Mouse (Mus musculus): ENCODE results near the gene Trim66. TPM values are rescaled to one million over a fixed set of nuclear protein-coding genes. Genes with fewer than 3 reads are reported as not detected.

The Trim66 gene
- polyA plus RNA-seq, 1 experiment from 2014 or later, result not detected

DNA sequence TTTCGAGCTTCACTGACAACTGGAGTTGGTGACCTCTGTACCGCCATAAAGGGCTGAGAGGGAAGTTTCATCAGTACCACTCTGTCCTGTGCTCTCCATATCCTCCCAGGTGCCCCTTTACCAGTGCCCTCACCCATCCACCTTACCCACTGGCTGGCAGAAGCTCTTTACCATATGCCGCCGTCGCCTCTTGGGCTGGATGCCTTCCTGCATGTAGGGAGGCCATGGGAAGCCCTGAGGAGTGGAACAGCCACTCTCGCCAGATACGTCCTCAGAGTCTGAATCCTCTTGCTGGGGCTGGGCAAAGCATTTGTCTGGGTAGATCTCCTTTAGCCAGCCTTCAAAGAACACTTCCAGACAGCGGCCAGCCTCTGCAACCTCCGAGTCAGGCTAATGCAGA, 53.1 kb downstream of the Trim66 start:
- no peak for ATAC-seq (ENCODE audit: insufficient number of reproducible peaks, low FRiP score)
- Histone ChIP-seq H3K4me3 (no peak overlapping the region), H3K9ac (no peak overlapping the region), H3K36me3 (no peaks in the 10 kb centered on the region), H3K27me3 (replicated peaks) (no peaks in the 10 kb centered on the region), H3K4me1 (replicated peaks) (0 out of 2 replicates have a peak, but pooled peaks cover 3% of the 10 kb centered on the region), H3K27ac (ENCODE audit: poor library complexity, severe bottlenecking) (no peak overlapping the region), H3K4me2 (no peak overlapping the region), H3K9me3 (replicated peaks) (no peaks in the 10 kb centered on the region)
- 82% methylated on average over 9 of the region's 9 CpGs for WGBS

DNA sequence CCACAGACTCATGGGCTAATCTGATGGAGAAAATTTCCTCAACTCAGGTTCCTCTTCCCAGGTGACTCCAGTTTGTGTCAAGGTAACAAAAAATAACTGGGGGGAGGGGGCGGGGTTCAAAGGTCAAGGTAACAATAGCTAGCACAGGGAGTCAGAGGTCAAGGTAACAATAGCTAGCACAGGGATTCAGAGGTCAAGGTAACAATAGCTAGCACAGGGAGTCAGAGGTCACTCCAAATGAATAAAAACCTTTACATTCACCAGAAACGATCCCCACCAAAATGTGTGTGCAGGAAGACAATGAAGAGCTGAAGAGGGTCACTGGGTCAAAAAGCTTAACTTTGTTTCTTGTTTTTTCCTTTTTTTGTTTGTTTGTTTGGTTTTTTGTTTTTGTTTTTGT, 59.9 kb downstream of the Trim66 start:
- ATAC-seq (ENCODE audit: insufficient number of reproducible peaks, low FRiP score), result no peak
- Histone ChIP-seq H3K27me3 (replicated peaks) (0 out of 2 replicates have a peak, but pooled peaks cover 4% of the 10 kb centered on the region), H3K27ac (ENCODE audit: poor library complexity, severe bottlenecking) (no peak overlapping the region), H3K36me3 (no peaks in the 10 kb centered on the region), H3K4me2 (no peak overlapping the region), H3K9me3 (replicated peaks) (no peaks in the 10 kb centered on the region), H3K4me1 (replicated peaks) (no peaks in the 10 kb centered on the region), H3K4me3 (no peak overlapping the region), H3K9ac (no peak overlapping the region)
- WGBS, result 83% methylated on average over 2 of the region's 2 CpGs

DNA sequence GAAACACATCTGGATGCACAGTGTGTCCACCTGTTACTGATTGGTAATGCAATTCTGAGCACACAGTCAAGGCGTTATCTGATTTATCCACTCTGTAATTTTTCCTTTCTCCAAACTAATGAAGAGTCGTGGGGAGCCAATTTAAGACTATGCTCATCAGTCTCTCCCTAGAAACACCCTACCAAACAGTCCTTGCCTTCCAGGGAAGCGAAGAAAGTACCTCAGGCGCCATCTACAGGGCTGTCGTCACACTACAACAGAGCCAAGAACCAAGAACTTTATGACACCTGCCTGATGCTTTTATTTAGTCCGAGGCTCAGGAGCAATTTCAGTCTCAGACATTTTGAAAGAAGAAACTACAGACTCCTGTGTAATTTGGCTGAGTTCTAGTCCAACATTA, 62.9 kb downstream of the Trim66 start:
- Histone ChIP-seq H3K4me3 (no peak overlapping the region), H3K4me2 (no peak overlapping the region), H3K9me3 (replicated peaks) (no peaks in the 10 kb centered on the region), H3K27me3 (replicated peaks) (peaks cover 19% of the 10 kb centered on the region), H3K9ac (no peak overlapping the region), H3K4me1 (replicated peaks) (no peaks in the 10 kb centered on the region), H3K27ac (ENCODE audit: poor library complexity, severe bottlenecking) (no peak overlapping the region), H3K36me3 (no peaks in the 10 kb centered on the region)
- ATAC-seq (ENCODE audit: insufficient number of reproducible peaks, low FRiP score), result no peak
- WGBS, result 16% methylated on average over 6 of the region's 6 CpGs

DNA sequence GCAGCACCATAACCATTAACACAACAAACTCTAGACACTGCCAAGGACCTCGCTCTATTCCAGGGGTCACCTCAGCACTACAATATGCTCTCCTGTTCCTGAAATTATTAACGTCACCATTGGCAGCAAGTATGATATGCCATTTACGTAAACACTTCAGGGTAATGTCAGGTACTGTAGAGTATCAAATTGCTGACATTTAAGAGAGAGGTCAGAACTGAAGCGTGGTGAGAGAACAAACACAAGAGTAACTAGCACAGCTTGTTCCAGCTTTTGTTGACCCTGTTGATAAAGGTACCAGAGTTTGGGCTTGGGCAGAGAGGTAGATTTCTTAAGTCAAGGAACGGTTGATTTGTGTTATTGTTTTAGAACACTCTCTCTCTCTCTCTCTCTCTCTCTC, 65.2 kb downstream of the Trim66 start:
- Histone ChIP-seq H3K9ac (no peak overlapping the region), H3K27me3 (replicated peaks) (peaks cover 38% of the 10 kb centered on the region), H3K4me1 (replicated peaks) (no peaks in the 10 kb centered on the region), H3K4me2 (no peak overlapping the region), H3K36me3 (no peaks in the 10 kb centered on the region), H3K4me3 (no peak overlapping the region), H3K9me3 (replicated peaks) (no peaks in the 10 kb centered on the region), H3K27ac (ENCODE audit: poor library complexity, severe bottlenecking) (no peak overlapping the region)
- no peak for ATAC-seq (ENCODE audit: insufficient number of reproducible peaks, low FRiP score)
- 57% methylated on average over 5 of the region's 5 CpGs for WGBS

DNA sequence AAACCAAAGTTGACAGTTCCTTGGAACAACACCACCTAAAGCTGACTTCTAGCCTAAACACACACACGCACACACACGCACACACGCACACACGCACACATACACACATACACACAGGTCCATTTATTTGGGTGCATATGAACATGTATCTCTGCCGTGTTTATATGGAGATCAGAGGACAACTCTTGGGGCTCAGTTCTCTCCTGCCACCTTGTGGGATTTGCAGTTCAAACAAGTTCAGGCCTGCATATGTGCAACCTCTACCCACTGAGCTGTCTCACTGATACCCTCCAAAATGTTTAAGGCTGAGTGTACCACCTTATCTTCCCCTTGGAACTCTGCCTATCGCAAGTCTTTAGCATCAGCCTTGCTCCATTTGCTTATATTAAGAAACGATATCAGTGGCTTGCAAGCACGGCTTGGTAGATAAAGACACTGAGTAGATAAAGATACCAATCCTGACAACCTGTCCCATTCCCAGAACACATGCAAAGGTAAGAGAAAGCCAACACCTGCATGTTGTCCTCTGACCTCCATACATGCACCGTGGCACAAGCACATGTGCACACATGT, 67.2 kb downstream of the Trim66 start:
- Histone ChIP-seq H3K36me3 (no peaks in the 10 kb centered on the region), H3K4me2 (no peak overlapping the region), H3K27me3 (replicated peaks) (peaks cover 52% of the 10 kb centered on the region), H3K4me3 (no peak overlapping the region), H3K4me1 (replicated peaks) (no peaks in the 10 kb centered on the region), H3K9ac (no peak overlapping the region), H3K27ac (ENCODE audit: poor library complexity, severe bottlenecking) (no peak overlapping the region), H3K9me3 (replicated peaks) (no peaks in the 10 kb centered on the region)
- WGBS, result 68% methylated on average over 9 of the region's 9 CpGs
- ATAC-seq (ENCODE audit: insufficient number of reproducible peaks, low FRiP score), result no peak

DNA sequence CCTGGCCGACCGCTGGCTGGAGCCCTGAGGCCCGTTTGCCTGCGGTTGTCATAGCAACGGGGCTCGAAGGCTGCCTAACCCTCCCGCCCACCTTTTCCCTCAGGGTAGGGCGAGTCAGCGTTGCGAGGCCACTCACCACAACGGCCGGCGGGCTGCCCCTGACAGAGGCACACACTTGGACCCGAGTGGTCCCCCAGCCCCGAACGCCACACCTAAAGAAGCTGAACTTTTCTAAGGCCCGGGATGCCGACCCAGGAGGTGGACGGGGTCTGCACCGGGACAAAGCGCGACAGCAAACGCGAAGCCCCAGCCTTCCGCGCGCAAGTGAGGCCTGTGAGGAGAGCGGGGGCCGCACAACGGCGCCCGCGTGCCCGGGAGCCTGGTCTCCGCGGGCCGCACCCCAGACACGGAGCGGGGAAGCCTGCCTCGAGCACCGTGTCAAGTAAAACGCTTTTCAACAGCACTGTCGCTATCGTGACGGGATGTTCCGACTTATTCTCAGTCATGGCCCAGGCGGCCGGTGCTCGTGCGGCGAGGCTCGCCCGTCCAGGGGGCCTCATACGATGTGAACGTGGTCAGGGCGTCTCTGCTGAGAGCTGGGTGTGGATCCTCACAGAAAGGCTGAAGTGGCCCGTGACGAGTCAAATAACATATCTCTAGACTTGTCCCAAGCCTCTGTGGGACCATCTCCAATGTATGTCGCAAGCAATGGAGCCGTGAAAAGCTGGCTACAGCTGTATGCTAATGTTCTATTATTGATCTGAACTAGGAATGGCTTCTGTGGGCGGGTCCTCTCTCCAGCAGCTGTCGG, 68.9 kb downstream of the Trim66 start, which contains the start of gene Stk33:
TSS of gene Stk33 (minus strand) at position 301 of the 811 bp plus-strand sequence.
- Histone ChIP-seq H3K36me3 (no peaks in the 10 kb centered on the region), H3K9me3 (replicated peaks) (no peaks in the 10 kb centered on the region), H3K9ac (peak within 1 kb of the TSS; percentile 62), H3K4me1 (replicated peaks) (no peaks in the 10 kb centered on the region), H3K4me2 (peak within 1 kb of the TSS; percentile 77), H3K4me3 (peak within 1 kb of the TSS; percentile 47), H3K27me3 (replicated peaks) (peaks cover 52% of the 10 kb centered on the region), H3K27ac (ENCODE audit: poor library complexity, severe bottlenecking) (no peak within 1 kb of the TSS)
- 2% methylated on average over 62 of the region's 62 CpGs for WGBS
- ATAC-seq (ENCODE audit: insufficient number of reproducible peaks, low FRiP score), result peak; percentile 67

DNA sequence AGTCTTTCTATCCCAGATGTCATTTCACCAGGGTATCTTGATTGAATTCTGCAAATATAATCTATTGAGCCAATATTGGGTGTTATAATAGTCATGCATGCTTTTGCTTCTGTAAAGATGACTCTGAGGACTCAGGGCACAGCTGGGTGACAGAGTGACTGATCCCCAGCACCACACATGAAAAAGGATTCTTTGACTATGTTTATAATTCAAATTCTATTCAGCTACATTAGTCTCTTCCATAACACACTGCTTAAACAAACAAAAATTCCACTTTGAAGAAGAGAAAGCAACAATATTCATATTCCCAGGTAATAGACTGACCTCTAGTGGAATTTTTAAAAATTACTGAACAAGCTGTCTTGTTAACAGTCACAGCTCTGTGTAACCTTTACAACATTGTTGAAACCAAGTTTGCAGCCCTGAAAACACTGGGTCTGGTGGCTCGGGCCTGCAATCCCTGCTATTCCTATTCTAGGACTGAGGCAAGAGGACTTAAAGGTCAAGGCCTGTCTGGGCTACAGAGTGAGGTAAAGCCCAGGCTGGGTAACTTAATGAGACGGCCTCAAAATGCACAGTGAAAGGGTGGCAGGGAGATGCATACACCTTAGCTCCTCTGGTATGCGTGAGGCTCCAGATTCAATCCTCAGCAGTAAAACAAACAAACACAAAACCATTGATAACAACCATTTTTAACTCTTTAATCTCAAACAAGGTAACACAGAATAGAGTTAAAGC, 83.3 kb downstream of the Trim66 start:
- WGBS, result 54% methylated on average over 3 of the region's 3 CpGs

DNA sequence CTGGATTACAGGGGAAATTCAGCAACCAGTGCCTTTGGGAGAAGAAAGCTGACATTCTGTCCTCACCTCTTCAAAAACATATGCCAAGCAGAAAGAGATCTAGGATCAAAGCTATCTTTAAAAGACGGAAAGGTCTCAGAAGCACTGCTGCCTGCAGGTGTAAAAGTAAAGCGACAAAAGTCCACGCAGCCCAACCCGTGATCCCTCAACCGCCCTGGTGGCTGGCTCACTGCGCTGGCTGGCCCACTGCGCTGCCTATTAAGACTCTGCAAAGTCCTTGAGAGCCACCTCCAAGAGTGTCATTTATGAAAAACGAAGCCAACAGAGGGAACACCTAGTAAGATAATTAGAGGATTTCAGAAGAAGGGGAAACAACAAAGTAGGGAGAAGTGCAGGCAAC, 85.1 kb downstream of the Trim66 start:
- H3K27me3 ChIP-seq (replicated peaks), result 0 out of 2 replicates have a peak, but pooled peaks cover 2% of the 10 kb centered on the region
- no peak overlapping the region for H3K9ac ChIP-seq
- no peak overlapping the region for H3K4me2 ChIP-seq
- WGBS, result 71% methylated on average over 8 of the region's 8 CpGs
- H3K4me1 ChIP-seq (replicated peaks), result no peaks in the 10 kb centered on the region
- no peak overlapping the region for H3K4me3 ChIP-seq
- H3K27ac ChIP-seq (ENCODE audit: poor library complexity, severe bottlenecking), result no peak overlapping the region
- no peak for ATAC-seq (ENCODE audit: insufficient number of reproducible peaks, low FRiP score)
- no peaks in the 10 kb centered on the region for H3K9me3 ChIP-seq (replicated peaks)
- H3K36me3 ChIP-seq, result no peaks in the 10 kb centered on the region

More for the DNA sequence above, 83.3 kb downstream of the Trim66 start:
- H3K27ac ChIP-seq (ENCODE audit: poor library complexity, severe bottlenecking), result no peak overlapping the region
- H3K4me2 ChIP-seq, result no peak overlapping the region
- H3K4me1 ChIP-seq (replicated peaks), result no peaks in the 10 kb centered on the region
- H3K4me3 ChIP-seq, result no peak overlapping the region
- no peak overlapping the region for H3K9ac ChIP-seq
- no peaks in the 10 kb centered on the region for H3K36me3 ChIP-seq
- ATAC-seq (ENCODE audit: insufficient number of reproducible peaks, low FRiP score), result no peak
- 0 out of 2 replicates have a peak, but pooled peaks cover 2% of the 10 kb centered on the region for H3K27me3 ChIP-seq (replicated peaks)
- no peaks in the 10 kb centered on the region for H3K9me3 ChIP-seq (replicated peaks)

DNA sequence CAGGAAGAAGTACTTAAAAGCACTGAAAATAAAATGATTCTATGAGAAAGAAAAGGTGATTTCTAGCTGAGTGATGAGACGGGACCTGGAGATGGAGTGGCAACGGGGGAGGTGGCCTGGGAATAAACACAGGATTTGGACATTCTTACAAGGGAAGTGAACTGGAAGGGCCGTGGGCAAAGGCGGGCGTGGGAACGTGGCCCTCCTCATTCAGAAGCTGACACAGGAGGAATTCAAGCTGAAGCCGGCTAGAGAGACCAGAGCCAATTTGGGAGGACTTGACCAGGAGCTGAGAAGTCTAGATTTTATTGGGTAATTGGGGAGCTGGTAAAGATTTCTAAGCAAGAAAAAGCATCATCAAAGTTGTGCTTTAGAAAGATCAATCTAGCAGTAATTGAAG, 102.4 kb downstream of the Trim66 start:
- H3K9ac ChIP-seq, result no peak overlapping the region
- ATAC-seq (ENCODE audit: insufficient number of reproducible peaks, low FRiP score), result no peak
- H3K36me3 ChIP-seq, result no peaks in the 10 kb centered on the region
- H3K4me2 ChIP-seq, result no peak overlapping the region
- H3K4me1 ChIP-seq (replicated peaks), result no peaks in the 10 kb centered on the region
- 67% methylated on average over 7 of the region's 7 CpGs for WGBS
- no peak overlapping the region for H3K27ac ChIP-seq (ENCODE audit: poor library complexity, severe bottlenecking)
- H3K4me3 ChIP-seq, result no peak overlapping the region
- H3K9me3 ChIP-seq (replicated peaks), result no peaks in the 10 kb centered on the region
- H3K27me3 ChIP-seq (replicated peaks), result no peaks in the 10 kb centered on the region

DNA sequence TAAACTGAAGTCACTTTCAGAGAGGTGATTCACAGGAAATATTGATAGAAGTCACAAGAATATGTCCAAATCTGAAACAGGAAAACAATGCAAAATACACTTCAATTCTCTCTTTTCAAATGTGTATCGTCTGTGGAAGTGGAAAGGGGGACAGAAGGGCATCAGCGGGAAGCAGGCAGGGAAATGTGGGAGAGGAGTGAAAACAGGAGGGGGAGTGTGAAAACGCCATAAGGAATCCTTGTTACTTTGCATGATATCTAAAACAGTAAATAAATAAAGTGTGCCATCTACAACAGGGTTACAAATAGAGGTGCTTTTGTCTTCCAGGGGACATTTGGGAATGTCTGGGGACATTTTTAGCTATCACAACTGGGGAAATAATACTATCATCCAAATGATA, 108.6 kb downstream of the Trim66 start:
- no peak overlapping the region for H3K4me2 ChIP-seq
- no peak overlapping the region for H3K4me3 ChIP-seq
- no peak overlapping the region for H3K27ac ChIP-seq (ENCODE audit: poor library complexity, severe bottlenecking)
- ATAC-seq (ENCODE audit: insufficient number of reproducible peaks, low FRiP score), result no peak
- H3K36me3 ChIP-seq, result no peaks in the 10 kb centered on the region
- H3K27me3 ChIP-seq (replicated peaks), result no peaks in the 10 kb centered on the region
- no peaks in the 10 kb centered on the region for H3K4me1 ChIP-seq (replicated peaks)
- WGBS, result 47% methylated on average over 3 of the region's 3 CpGs
- no peak overlapping the region for H3K9ac ChIP-seq
- H3K9me3 ChIP-seq (replicated peaks), result no peaks in the 10 kb centered on the region

Measured in heart, embryonic 12.5 days (tissue).